Mouse (Mus musculus) small intestine, adult 2 months (tissue): Measurements from ENCODE around the gene Hoxc5.

Experiments used
- CTCF ChIP-seq: fragments of 200-500 bp; IDR thresholded peaks from 2 replicates; pipeline ENCODE4 v1.5.1; 2012; ENCODE audit warnings: low read depth, mild to moderate bottlenecking, control low read depth, inconsistent platforms, low read length, moderate library complexity, mixed read lengths; ENCODE audit not compliant: insufficient replicate concordance, insufficient read length; ENCODE audit errors: extremely low read depth
- POLR2A ChIP-seq: fragments of 200-500 bp; IDR thresholded peaks from 2 replicates; pipeline ENCODE4 v1.6.1; 2012; ENCODE audit warnings: low read depth, mild to moderate bottlenecking, control low read depth, inconsistent platforms, low read length, moderate library complexity

DNA sequence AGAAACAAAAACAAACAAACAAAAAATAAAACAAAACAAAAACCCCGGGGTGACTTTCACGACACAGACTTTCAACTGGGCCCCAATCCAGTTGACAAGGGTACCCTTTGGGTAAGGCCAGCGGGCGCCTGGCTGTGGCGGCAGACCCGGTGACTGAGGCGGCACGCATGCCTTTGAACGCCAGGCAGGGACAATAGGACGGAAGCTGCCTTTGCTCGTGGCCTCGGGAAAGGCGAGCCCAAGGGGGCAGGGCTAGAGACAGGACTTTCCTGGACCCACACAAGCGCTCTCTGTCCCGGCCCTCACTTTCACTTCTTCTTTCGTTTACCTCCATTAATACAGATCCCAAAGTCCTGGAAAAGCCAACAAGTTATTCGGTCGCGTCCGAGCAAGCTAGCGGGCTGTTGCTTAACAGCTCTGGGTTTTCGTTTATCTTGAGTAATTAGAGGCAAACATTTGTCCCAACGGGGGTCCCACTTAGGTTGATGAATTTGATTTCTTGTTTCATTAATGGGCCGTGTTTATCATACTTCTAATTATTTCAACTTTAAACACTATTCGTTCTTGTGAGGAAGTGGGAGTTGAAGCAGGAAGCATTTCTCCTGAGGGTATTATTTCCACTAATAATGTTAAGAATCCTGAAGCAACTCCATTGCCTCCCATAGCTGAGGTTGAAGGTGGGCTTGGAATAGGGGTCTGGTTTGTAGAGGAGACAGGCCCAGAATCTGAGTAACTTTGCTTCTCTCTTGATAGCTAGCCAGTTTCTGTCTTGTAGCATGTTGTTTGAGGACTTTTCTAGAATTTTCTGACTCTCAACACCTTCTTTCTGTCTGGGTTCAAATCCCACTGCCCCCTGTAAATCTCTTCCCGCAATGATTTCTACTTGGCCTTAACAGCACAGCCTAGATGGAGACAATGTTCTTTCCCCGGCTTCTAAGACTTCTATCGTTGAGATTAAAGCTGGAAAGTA lies 3.3 kb upstream of the Hoxc5 start:
- TF ChIP-seq POLR2A: no peak
- no peak for TF ChIP-seq CTCF
